Mouse (Mus musculus): Measurements from ENCODE around the gene Ebf1. TPM values are rescaled to one million over a fixed set of nuclear protein-coding genes. Genes with fewer than 3 reads are reported as not detected.
A peak's percentile ranks its signal among the peaks of the same experiment; 100 is the strongest.

Ebf1 gene
- total RNA-seq, 2 experiments from 2014 or later, result 4.2 to 4.6 TPM

DNA sequence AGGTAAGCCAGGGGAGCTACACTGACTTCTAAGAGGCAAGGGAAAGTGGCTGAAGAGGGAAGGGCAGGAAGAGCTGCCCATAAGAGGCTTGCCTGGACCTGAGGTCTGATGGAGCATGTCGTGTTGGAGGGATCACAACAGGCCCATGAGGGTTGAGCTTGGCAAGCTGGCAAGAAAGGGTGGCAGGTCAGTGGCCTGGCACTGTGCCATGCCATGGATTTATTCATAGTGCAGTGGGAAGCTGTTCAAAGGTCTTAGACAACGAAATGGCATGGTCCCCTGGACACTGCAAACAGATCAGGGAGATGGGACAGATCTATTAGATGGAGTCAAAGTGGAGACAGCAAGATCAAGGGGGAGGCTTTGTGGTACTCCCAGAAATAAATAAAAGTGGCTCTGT lies 24.4 kb downstream of the Ebf1 start:
- intact Hi-C loops (cut with DNase I), result no loop called here
- DNase-seq (ENCODE audit: low spot score in 2 of 2), result no peak

DNA sequence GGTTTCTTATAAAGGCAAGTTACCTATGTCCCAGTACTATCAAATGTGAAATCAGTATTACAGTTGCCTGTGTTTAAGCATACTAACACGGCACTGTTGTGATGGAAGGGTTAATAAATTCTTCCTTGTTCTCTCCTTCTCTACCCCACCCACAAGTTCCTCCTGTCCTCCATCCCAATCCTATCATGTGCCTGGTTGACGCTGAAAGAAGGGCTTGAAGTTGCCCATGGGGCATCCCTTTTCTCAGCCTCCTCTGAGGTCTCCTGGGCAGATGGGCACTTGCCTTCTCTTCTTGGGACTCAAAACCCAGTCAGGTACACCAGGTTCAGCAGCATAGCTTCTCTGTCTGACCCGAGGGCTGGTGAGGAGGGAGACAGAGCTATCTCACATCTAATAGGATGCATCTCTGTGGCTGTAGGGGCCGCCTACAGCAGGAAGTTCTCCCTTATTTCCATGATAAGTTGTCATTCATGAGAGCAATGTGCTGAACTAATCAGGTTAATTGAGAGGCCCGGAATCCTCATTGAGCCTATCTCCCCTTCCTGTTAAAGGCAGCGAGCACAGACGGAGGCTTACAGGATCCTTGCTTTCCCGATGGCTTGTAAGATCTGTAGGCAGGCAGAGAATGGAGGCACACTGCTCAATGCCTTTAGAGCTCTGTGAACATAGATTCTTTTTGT lies 37.4 kb downstream of the Ebf1 start:
- intact Hi-C loops (cut with DNase I), result no loop called here
- DNase-seq (ENCODE audit: low spot score in 2 of 2), result no peak

DNA sequence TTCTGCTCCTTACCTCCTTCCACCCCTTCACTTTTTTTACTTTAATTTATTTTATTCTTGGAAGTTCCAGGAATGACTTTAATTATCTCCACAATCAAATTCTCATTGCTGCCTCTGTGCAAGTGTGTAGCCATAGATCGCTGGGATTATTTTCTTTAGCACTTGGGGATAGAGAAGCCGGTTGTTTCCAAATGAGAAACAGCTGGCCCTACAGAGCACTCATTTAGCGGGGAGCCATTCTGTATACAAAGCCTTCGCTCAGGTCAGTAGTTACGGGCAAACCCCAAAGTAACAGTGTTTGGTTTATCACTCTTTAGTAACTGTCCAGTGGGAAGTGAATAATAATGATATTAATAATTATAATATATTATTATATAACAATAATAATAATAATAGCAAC lies 38.4 kb downstream of the Ebf1 start:
- intact Hi-C loops (cut with DNase I), result no loop called here
- no peak for DNase-seq (ENCODE audit: low spot score in 2 of 2)

DNA sequence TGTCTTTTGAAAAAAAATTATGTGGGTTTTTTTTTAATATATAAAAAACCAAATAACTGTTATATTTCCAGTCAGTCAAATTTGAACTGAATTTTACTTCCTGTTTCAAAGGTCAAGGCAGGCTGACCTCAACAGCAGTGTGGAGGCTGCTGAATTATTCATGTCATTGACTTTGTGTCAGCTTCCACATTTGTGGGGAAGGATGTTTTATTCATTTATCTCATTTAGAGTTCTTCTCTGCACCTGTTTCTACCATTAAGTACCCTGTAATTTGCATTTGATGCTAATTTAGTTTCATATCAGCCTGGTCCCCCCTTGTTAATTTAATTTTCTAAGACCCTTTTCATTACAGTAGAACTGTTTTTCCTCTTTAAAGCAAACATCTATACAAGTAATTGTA lies 39.8 kb downstream of the Ebf1 start:
- DNase-seq (ENCODE audit: low spot score in 2 of 2), result no peak
- intact Hi-C loops (cut with DNase I), result no loop called here

DNA sequence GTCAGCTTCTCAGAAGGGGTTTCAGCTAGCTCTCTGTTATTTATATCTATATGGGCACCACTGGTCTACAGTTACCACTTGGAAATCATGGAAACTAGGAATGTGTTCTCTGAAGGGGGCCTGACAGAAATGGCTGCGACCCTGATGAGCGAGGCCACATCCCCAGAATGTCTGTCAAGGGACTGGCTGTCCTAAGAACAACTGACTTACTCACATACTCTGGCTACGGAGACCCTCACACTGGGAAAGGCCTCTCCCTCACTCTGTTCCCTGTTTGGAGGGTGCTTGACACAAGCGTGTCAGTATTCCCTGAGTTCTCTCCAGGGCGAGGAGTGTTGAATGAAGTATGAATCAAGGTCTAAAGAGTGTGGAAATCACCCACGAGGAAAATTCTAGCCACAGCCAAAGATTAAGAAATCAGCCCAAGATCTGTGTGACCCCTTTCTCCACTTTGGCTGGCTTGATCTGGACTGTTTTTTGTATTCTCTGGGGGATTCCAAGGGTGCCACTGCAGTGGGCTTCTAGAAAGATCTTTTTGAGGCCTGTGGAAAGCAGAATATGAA lies 40.8 kb downstream of the Ebf1 start:
- intact Hi-C loops (cut with DNase I), result no loop called here
- no peak for DNase-seq (ENCODE audit: low spot score in 2 of 2)

DNA sequence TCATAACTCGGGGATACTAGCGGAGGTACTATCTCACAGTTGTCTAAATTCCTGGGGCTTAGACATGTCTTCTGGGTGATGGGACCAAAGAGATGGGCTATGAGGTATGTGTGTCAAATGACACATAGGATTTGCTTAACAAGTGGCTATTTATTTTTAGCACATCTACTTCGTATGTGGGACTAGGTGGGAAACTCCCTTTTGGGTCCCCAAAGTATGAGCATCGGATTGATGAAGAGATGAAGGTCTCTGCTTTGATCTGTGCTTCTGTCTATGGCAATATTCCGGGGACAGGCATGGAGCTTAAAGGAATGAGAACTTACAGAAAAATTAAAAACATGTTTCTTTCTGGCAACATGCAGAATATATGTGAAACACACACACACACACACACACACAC lies 44.8 kb downstream of the Ebf1 start:
- DNase-seq (ENCODE audit: low spot score in 2 of 2), result no peak
- intact Hi-C loops (cut with DNase I), result no loop called here

DNA sequence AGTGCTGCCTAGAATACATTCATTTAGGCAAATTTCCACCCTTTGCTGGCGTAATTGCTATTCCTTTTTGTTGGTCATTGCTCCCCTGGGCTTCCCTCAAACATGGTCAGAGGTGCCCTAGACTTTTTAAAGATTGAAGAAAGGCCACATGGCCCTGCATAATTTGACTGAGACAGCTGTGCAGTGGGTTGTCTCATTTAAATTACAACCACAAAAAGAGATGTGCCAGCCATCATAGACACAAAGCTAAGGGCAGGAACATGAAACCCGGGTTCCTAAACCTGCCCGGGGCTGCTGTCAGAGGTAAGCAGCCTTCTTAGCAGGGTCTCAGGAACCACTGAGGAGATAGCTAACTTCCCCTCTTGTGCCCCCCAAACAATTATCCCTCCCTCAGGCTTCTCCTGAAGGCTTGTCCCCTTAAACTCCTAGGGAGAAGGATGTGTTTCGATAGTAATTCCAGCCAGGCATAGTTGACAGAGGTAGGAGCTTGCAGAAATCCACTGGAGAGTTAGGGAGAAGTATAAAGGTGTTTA lies 46.6 kb downstream of the Ebf1 start:
- DNase-seq (ENCODE audit: low spot score in 2 of 2), result no peak
- intact Hi-C loops (cut with DNase I), result no loop called here

DNA sequence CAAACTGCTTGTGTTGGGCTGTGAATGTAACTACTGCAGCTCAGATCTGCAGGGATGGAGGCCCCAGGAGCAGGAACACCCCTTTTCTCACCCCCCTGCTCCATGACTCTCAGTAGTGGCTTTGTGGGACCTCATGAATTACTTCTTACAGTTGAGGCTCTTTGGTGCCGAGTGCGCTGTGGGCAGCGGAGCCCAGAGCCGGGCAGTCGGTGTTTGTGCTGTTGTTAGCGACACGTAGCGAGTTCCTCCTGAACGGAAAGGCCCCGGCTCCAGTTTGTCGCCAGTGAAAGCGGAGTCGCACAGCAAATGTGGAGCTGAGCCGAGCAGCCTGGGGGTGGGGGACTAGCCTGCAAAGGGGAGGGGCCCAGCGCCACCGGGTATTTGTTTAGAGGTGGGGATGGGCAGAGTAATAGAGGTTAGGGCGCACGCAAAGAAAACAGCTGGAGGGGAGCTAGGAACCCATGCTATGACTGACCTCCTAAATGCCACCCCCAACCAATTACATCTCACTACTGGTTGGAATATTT lies 48.1 kb downstream of the Ebf1 start:
- intact Hi-C loops (cut with DNase I), result no loop called here
- peak; percentile 14 to 16 for DNase-seq (ENCODE audit: low spot score in 2 of 2)

DNA sequence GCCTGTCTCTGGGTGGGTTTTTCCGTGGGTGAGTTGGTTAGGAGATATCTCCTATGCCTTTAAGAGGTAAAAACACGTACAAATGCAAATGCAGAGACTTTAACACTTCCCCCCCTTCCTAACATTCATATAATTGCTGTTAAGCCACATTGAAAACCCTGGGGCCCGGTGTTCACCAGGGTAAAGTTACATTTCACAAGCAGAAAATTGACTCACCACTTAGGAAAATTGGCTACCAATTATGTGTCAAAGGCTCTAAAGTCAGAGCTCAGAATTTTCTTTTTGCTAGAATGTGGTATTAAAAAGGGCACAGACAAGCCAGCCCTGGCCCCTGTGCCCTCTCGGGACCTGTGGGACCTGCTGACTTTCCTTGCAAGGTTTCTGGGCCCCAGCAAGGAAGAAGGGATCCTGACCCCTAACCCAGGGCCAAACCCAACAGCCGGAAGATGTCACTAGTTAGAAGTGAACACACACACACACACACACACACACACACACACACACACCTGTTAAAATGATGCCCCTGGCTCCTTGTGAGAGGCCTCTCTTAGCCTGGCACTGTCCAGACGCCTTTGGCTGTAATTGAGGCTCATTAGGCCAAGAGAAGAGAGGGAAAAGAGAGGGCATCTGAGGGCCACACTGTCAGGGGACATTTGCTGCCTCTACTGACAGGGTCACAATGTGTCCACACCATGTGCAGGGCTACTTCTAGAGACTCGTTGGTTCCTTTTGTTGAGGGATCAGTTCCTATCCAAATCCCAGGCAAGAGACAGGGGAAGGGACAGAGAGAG lies 48.8 kb downstream of the Ebf1 start:
- intact Hi-C loops (cut with DNase I), result no loop called here
- DNase-seq (ENCODE audit: low spot score in 2 of 2), result no peak

DNA sequence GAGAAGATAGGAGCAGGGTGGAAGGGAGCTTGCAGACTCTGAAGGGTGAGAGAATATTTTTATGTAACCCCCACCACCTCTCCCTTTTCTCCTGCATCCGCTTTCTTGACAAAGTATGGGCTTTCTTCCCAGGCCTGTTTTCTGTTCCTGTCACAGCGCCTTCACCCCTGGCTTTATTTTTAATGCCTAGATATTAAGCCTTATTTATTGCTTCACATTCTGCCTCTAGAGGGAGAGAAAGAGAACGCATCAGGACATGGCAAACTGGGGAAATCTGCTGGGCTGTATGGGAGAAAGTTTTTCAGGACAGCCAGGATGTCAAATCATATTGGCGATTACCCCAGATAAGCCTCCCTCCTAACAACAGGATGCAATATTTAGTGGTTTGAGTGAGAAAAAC lies 49.6 kb downstream of the Ebf1 start:
- intact Hi-C loops (cut with DNase I), result no loop called here
- no peak for DNase-seq (ENCODE audit: low spot score in 2 of 2)

DNA sequence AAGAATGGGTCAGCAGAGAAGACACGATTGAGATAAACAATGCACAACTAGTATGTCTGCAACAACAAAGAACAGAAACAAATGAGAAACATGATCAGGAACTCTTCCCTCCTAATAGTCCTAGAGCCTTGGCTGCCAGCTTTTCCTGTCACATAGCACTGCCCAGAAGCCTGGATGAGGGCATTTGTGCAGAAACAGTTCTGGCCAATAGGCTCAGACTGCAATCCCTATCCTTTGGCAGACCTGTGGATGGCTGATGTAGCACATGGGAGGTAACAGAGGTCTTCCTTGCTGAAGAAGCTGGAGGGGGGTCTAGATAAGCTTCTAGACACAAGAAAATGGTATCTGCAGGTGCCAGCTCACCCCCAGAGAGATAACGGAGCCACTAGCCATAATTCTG lies 64.2 kb downstream of the Ebf1 start:
- no peak for DNase-seq (ENCODE audit: low spot score in 2 of 2)
- intact Hi-C loops (cut with DNase I), result no loop called here

DNA sequence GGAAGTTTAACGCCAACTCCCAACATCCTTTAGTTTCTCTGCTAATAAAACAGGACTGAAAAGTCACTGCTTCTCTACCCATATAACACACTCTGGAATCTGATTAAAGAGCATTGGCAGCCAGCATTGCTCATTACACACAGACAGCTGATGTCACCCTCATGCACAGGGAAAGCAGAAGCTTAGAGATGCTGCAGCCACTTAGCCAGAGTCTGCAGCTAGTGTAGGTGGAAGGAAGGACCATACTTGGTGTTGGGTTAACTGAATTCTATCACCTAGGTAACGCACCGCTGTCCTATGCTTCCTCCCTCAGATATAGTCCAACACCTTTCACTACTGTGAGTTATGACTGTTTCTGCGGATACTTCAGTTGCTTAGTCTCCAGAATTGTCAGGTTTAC lies 64.9 kb downstream of the Ebf1 start:
- no peak for DNase-seq (ENCODE audit: low spot score in 2 of 2)
- intact Hi-C loops (cut with DNase I), result no loop called here

DNA sequence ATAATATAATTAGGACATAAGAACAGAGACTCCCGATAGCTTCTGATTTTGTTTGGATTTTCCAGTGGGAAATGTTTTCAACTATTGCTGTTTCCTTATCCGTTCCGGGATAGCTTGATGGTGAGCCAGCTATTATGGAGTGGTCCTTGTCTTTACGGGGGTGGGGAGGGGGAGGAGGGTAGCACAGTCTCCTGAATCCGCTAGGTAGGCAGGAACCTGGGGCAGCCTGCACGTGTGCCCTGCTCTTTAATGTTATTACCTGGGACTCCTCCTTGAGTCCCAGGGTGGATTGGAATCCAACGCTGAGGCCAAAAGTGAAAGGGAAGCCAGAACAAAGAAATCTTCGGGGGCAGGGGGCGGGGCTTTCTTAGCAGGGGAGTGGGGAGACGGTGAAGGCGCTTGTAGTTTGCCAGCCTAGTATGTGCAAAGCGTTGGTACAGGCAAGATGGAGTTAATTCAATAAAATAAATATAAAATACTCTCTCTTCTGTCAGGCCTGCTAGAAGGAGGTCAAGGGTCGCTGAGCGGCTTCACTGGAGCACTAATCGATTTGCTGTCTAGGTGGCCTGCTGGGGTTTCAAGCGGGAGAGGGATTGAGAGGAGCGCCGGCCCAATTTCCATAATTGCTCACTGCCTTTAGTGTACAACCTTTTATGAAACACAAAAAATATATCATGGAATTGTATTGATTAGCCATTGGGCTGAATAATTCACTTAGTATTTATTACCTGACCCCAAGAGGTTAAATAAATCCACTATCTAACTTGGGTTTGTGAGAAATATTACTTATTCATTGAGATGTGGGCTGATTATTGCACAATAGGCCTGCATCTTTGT lies 65.8 kb downstream of the Ebf1 start:
- intact Hi-C loops (cut with DNase I), result no loop called here
- DNase-seq (ENCODE audit: low spot score in 2 of 2), result no peak

DNA sequence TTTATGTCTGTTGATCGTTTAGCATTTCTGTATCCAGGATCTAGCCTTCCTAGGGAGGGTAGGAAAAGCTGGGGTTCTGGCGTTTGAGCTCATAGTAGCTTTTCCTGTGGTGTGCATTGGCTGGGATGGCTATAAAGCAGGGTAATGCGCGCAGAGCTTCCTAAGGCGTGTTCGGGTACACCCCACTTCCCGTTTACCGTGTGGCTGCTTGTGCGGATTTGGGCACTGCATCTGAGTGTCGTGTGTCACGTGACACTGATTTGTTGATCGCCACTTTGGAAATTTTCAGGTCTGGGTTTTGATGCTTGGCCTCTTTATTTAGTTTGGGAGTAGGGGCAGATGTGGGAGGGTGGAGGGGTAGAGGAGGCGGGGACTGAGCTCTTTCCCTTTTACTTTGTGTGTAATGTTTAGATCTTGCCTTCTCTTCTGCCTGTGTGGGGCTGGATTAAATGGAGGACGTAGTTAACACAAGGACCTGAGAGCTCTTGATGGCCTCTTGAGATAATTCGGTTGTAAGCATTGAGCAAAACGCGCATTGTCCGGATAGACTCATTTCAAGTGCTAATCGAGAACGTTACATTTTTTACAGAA lies 67.5 kb downstream of the Ebf1 start:
- DNase-seq (ENCODE audit: low spot score in 2 of 2), result no peak
- intact Hi-C loops (cut with DNase I), result no loop called here

DNA sequence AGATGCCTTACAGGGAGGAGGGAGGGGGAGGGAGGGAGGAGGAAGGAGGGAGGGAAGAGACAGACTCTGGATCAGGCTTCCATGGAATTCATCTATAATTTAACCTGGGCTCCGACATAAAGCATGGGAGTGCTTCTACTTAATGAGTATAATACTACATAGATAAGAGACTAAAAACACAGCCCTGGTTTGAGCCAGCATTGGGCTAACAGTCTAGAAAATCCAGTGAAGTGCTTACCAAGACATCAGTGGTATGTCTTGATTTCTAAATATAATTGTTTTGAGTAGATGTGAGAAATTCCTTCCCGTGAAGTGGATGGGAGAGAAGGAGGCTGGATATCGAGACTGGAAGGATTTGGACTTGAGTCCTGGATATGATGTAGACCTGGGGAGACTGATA lies 68.0 kb downstream of the Ebf1 start:
- no peak for DNase-seq (ENCODE audit: low spot score in 2 of 2)
- intact Hi-C loops (cut with DNase I), result no loop called here

DNA sequence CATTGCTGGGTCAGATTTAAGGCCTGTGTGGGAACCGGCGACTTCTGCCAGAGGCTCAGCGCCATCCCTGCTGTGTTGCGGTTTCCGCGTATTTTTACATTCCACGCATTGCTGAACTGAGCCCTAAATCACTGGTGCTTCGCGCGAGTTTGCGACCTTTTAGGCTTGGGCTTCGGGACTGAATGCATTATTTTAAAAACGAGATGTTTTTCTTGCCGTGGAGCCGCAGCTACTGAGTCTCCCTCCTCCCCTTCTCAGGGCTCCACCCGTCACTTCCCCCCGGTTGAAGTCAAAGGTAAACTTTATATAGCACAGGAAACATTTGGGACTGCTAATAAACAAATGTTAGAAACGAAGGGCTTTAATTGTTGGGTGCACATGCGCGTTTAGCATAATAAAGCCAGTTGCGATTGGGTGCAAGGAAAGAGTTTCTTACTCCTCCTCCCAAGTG lies 68.8 kb downstream of the Ebf1 start:
- intact Hi-C loops (cut with DNase I), result no loop called here
- no peak for DNase-seq (ENCODE audit: low spot score in 2 of 2)

DNA sequence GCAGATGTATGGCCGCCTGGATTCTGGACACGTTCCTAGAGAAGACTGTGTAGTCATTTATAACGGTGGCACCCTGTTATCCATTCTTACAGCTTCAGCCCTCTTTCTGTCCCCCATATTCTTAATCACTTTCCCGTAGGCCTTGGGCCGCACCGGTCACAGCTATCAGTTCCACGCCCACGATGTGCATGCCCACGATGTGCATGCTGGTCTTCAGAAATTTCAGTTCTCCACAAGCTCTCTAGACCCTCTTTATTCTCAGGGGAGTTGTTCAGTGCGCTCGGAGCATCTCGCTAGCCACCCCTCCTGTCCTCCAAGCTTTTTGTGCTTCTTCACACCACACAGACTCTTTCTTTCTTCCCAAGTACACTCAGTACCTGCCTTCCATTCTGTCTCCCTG lies 69.3 kb downstream of the Ebf1 start:
- intact Hi-C loops (cut with DNase I), result no loop called here
- DNase-seq (ENCODE audit: low spot score in 2 of 2), result no peak

DNA sequence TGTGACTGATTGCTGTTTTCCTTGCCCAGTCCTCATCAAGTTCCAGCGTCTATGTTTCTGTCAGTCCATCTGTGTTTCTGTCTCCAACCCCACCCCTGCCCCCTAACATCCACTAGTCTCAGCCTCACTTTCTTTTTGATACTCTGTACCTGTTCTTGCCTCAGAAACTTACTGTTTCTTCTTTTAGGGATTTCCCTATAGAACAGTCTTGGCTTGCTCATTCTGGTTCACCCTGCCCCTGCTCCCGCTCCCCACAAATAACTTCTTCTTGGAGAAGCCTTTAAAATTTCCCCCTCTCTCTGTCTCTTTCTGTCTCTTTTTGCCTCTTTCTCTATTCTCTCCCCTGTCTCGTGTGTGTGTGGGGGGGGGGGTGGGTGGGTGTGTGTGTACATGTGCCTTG lies 71.4 kb downstream of the Ebf1 start:
- intact Hi-C loops (cut with DNase I), result no loop called here
- DNase-seq (ENCODE audit: low spot score in 2 of 2), result no peak

DNA sequence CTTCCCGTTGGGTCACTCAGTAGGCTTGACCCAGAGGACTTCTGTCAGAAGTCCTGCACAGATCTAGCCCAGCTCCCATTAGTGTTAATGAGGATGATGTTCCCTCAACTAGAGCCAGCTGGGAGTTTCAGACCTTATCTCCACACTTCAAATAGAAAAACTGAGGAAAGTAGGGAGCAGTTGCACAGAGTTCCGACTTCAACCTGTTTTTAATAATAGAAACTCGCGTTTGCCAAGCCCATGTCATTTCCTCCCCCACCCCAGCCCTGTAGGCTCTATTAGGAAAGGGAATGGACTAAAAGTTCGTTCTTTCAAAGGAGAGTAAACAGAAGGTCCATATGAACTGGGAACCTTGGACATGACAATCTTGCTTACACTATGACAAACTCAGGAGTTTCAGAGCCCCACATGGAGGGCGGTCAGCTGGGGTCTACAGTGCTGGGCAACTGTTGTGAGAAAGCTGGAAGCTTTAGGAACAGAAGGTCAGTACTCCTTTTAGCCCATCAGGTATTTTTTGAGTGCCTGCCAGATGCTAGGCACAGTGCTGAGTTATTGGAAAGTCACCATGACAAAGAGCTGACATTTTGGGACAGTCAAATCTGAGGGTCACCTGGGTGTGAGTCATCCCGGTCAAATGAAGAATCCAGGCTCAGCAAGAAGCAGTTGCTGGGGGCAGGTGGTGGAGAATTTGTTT lies 72.6 kb downstream of the Ebf1 start:
- intact Hi-C loops (cut with DNase I), result loop anchor here (5.0 kb wide), 1 partner anchor 1308 kb away; no protein-coding TSS in a partner anchor
- DNase-seq (ENCODE audit: low spot score in 2 of 2), result no peak
